Mouse (Mus musculus) MEL (cell line): ENCODE results near the gene Mab21l1. TPM values are rescaled to one million over a fixed set of nuclear protein-coding genes. Genes with fewer than 3 reads are reported as not detected.

ENCODE experiments used
- DNase-seq: peaks from one replicate; pipeline ENCODE4 v3.0.0; 2011; ENCODE audit warnings: low read depth, low spot score
- H3K27ac ChIP-seq: 2 replicates; pipeline ENCODE4 v1.5.1; 2012; ENCODE audit warnings: low read depth, mild to moderate bottlenecking, control low read depth, low read length, moderate library complexity; ENCODE audit not compliant: control insufficient read depth
- H3K27me3 ChIP-seq, 2 experiments: fragments of 150-350 bp in 1 of 2; sonication (generic) in 1 of 2; 2 replicates each; pipeline ENCODE4 v1.6.1; 2012; ENCODE audit warnings: low read length in 2 of 2, mild to moderate bottlenecking in 2 of 2, improper control_type of control experiment in 1 of 2, moderate library complexity in 1 of 2; ENCODE audit not compliant: insufficient read depth in 2 of 2, control insufficient read depth in 1 of 2
- H3K36me3 ChIP-seq, 2 experiments: 2 replicates each; pipeline ENCODE4 v1.6.1; 2012 to 2014; ENCODE audit warnings: low read length in 2 of 2, improper control_type of control experiment in 1 of 2, inconsistent platforms in 1 of 2, mild to moderate bottlenecking in 1 of 2; ENCODE audit not compliant: insufficient read depth in 2 of 2, control insufficient read depth in 1 of 2
- H3K4me1 ChIP-seq, 2 experiments: fragments of 150-350 bp in 1 of 2; sonication (generic) in 1 of 2; 2 replicates each; pipeline ENCODE4 v1.6.1; 2012; ENCODE audit warnings: low read length in 2 of 2, improper control_type of control experiment in 1 of 2, mild to moderate bottlenecking in 1 of 2; ENCODE audit not compliant: insufficient read depth in 2 of 2, control insufficient read depth in 1 of 2
- H3K4me3 ChIP-seq, 2 experiments: fragments of 150-350 bp in 1 of 2; sonication (generic) in 1 of 2; 2 replicates each; pipeline ENCODE4 v1.5.1; 2012; ENCODE audit warnings: low read depth in 2 of 2, low read length in 2 of 2, mild to moderate bottlenecking in 2 of 2, moderate library complexity in 2 of 2, control low read depth in 1 of 2, improper control_type of control experiment in 1 of 2; ENCODE audit not compliant: control insufficient read depth in 1 of 2, insufficient read depth in 1 of 2
- H3K79me2 ChIP-seq: 2 replicates; pipeline ENCODE4 v1.6.1; 2012; ENCODE audit warnings: mild to moderate bottlenecking, low read length, moderate library complexity; ENCODE audit not compliant: control insufficient read depth, poor library complexity, insufficient read depth
- H3K9ac ChIP-seq: 2 replicates; pipeline ENCODE4 v1.6.1; 2012; ENCODE audit warnings: low read depth, mild to moderate bottlenecking, control low read depth, low read length, moderate library complexity; ENCODE audit not compliant: control insufficient read depth, poor library complexity, severe bottlenecking
- H3K9me3 ChIP-seq: fragments of 150-350 bp; sonication (generic); replicated peaks from 2 replicates; pipeline ENCODE4 v1.6.1; 2012; ENCODE audit warnings: mild to moderate bottlenecking, low read length, improper control_type of control experiment, moderate library complexity; ENCODE audit not compliant: insufficient read depth
- CHD1 ChIP-seq: IDR thresholded peaks from 2 replicates; pipeline ENCODE4 v1.6.1; 2012; ENCODE audit warnings: low read depth, mild to moderate bottlenecking, inconsistent platforms, low read length, improper control_type of control experiment
- E2F4 ChIP-seq: IDR thresholded peaks from 2 replicates; pipeline ENCODE4 v1.6.1; 2011; ENCODE audit warnings: low read depth, low read length, improper control_type of control experiment, borderline replicate concordance
- EP300 ChIP-seq, 2 experiments: IDR thresholded peaks; 2 replicates each; pipeline ENCODE4 v1.6.1; 2011; ENCODE audit warnings: improper control_type of control experiment in 2 of 2, low read length in 2 of 2, low read depth in 1 of 2, mild to moderate bottlenecking in 1 of 2
- ETS1 ChIP-seq: IDR thresholded peaks from 2 replicates; pipeline ENCODE4 v1.6.1; 2012; ENCODE audit warnings: low read depth, mild to moderate bottlenecking, inconsistent platforms, low read length, improper control_type of control experiment, moderate library complexity
- GABPA ChIP-seq: IDR thresholded peaks from 2 replicates; pipeline ENCODE4 v1.6.1; 2012; ENCODE audit warnings: low read depth, mild to moderate bottlenecking, inconsistent platforms, low read length, improper control_type of control experiment, moderate library complexity
- GATA1 ChIP-seq: IDR thresholded peaks from 2 replicates; pipeline ENCODE4 v1.6.1; 2011; ENCODE audit warnings: low read depth, low read length, improper control_type of control experiment
- KAT2A ChIP-seq: conservative IDR thresholded peaks from 2 replicates; pipeline ENCODE4 v1.6.1; 2012; ENCODE audit warnings: low read depth, low read length, improper control_type of control experiment, inconsistent platforms
- MAZ ChIP-seq: IDR thresholded peaks from 2 replicates; pipeline ENCODE4 v1.6.1; 2012; ENCODE audit warnings: low read depth, mild to moderate bottlenecking, inconsistent platforms, low read length, improper control_type of control experiment
- MEF2A ChIP-seq: IDR thresholded peaks from 2 replicates; pipeline ENCODE4 v1.6.1; 2014; ENCODE audit warnings: low read depth, mild to moderate bottlenecking, inconsistent platforms, low read length, improper control_type of control experiment; ENCODE audit not compliant: poor library complexity, insufficient replicate concordance, severe bottlenecking; ENCODE audit errors: extremely low read depth
- MXI1 ChIP-seq: IDR thresholded peaks from 2 replicates; pipeline ENCODE4 v1.6.1; 2011; ENCODE audit warnings: mild to moderate bottlenecking, low read depth, low read length, improper control_type of control experiment
- RCOR1 ChIP-seq: IDR thresholded peaks from 2 replicates; pipeline ENCODE4 v1.6.1; 2012; ENCODE audit warnings: low read depth, mild to moderate bottlenecking, inconsistent platforms, low read length, improper control_type of control experiment
- TBP ChIP-seq: IDR thresholded peaks from 2 replicates; pipeline ENCODE4 v1.8.0; 2011; ENCODE audit warnings: low read depth, low read length, improper control_type of control experiment
- USF1 ChIP-seq: IDR thresholded peaks from 2 replicates; pipeline ENCODE4 v1.6.1; 2014; ENCODE audit warnings: low read depth, mild to moderate bottlenecking, inconsistent platforms, low read length, improper control_type of control experiment, moderate library complexity
- ZMIZ1 ChIP-seq: IDR thresholded peaks from 2 replicates; pipeline ENCODE4 v1.6.1; 2012; ENCODE audit warnings: low read depth, mild to moderate bottlenecking, inconsistent platforms, low read length, improper control_type of control experiment, moderate library complexity
- ZNF384 ChIP-seq: IDR thresholded peaks from 2 replicates; pipeline ENCODE4 v1.6.1; 2012; ENCODE audit warnings: low read depth, mild to moderate bottlenecking, inconsistent platforms, low read length, improper control_type of control experiment
- polyA plus RNA-seq, 2 experiments: library from polyadenylated mRNA; stranded (reverse) in 1 of 2; unstranded in 1 of 2; fragments of >175 nt in 1 of 2; fragments of >200 nt in 1 of 2; gene quantifications; 2 replicates each; pipeline versions ENCODE4 v1.2.1 to v1.2.4; 2012; ENCODE audit warnings: low replicate concordance in 2 of 2, low read depth in 1 of 2; ENCODE audit not compliant: insufficient read length in 2 of 2, insufficient read depth in 1 of 2, missing spikeins in 1 of 2
- total RNA-seq: library from RNA; depleted of rRNA; stranded (reverse); fragments of 300-350 nt; gene quantifications from 2 replicates; pipeline ENCODE4 v1.2.3, GENCODE M21; 2012

Mab21l1 gene
- total and polyA plus RNA-seq, 3 experiments = not detected

DNA sequence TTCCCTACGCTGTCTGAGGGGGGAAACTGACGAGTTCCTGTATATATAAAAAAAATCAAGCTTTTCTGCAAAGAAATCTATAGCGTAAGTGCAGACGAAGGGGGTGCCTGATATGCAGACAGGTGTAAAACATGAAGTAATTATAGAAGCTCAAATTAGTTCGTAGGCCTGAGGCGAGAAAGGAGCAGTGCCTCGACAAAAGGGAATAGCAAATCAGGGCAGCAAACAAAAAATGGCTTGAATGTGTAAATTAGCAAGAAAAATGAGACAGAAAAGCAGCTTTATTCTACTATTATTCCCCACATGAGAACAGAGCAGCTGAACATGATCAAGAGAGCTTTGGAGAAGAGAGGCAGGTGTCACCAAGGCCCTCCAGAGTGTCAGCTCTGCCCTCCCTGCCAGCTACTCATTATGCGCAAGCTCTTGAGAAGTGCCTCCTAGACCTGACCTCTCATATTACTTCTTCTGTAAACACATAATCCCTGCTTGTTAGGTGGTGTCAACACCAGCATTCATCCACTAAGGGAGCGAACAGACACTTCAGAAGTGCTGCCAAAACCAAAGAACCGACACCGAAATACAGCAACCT is 25.6 kb upstream of the Mab21l1 start:
- no peaks in the 10 kb centered on the region for H3K79me2 ChIP-seq
- H3K4me3 ChIP-seq = no peak overlapping the region
- H3K9me3 ChIP-seq = no peaks in the 10 kb centered on the region
- H3K27me3 ChIP-seq = no peaks in the 10 kb centered on the region; a peak in 1 of 4 replicates
- H3K27ac ChIP-seq = no peak overlapping the region
- H3K9ac ChIP-seq = no peak overlapping the region
- no peak for DNase-seq
- no peak for TF ChIP-seq GATA1
- no peak for TF ChIP-seq MXI1
- TF ChIP-seq MEF2A = no peak
- TF ChIP-seq ZNF384 = no peak
- TF ChIP-seq E2F4 = no peak
- TF ChIP-seq KAT2A = no peak
- no peak for TF ChIP-seq GABPA
- no peak for TF ChIP-seq TBP
- no peaks in the 10 kb centered on the region for H3K4me1 ChIP-seq
- no peaks in the 10 kb centered on the region for H3K36me3 ChIP-seq

- no peaks in the 10 kb centered on the region for H3K4me1 ChIP-seq
- H3K4me3 ChIP-seq = no peak overlapping the region
- no peaks in the 10 kb centered on the region for H3K36me3 ChIP-seq
- H3K9me3 ChIP-seq = no peaks in the 10 kb centered on the region
- TF ChIP-seq RCOR1 = no peak
- TF ChIP-seq MAZ = no peak
- no peak for TF ChIP-seq CHD1
- TF ChIP-seq EP300 (IDR thresholded peaks at IDR 0.05; ENCODE audit: low read depth in 1 of 2, low read length in 2 of 2) = no peak
- TF ChIP-seq, all 39 proteins: peak for 0
- no peaks in the 10 kb centered on the region; a peak in 1 of 4 replicates for H3K27me3 ChIP-seq
- no peak overlapping the region for H3K27ac ChIP-seq
- no peak for DNase-seq
- no peaks in the 10 kb centered on the region for H3K79me2 ChIP-seq
- H3K9ac ChIP-seq = no peak overlapping the region
Observed at GRCm38 (mm10) chr3:55758297-55758696, 24.0 kb upstream of the Mab21l1 start.

DNA sequence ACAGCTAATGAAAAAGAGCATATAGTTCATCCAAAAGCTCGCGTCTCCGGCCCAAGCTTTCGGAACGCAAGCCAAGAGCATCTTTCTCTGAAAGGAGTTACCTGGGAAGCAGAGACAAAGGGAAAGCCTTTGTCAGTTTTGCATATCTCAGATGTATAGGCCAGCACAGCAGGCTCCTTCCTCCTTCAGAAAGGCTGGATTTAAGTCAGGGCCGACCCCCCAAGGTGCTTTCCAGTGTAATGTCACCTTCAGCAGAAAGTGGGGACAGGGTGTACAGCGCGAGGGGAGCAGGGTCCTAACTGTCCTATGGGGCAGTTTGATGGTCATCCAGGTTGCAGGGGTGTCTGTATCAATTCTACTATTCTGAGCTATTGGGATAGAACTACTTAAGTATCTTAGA is 18.7 kb upstream of the Mab21l1 start:
- no peak for DNase-seq
- TF ChIP-seq TBP = no peak
- TF ChIP-seq USF1 = no peak
- no peak for TF ChIP-seq ETS1
- no peak for TF ChIP-seq ZMIZ1
- TF ChIP-seq E2F4 = no peak
- no peaks in the 10 kb centered on the region for H3K9me3 ChIP-seq

More for the DNA sequence above, 18.7 kb upstream of the Mab21l1 start:
- peaks cover 0 to 3% of the 10 kb centered on the region in 2 experiments; a peak in 2 of 4 replicates for H3K27me3 ChIP-seq
- H3K4me3 ChIP-seq = no peak overlapping the region
- no peaks in the 10 kb centered on the region for H3K36me3 ChIP-seq
- no peaks in the 10 kb centered on the region for H3K4me1 ChIP-seq
- no peak overlapping the region for H3K27ac ChIP-seq
- no peaks in the 10 kb centered on the region for H3K79me2 ChIP-seq
- no peak overlapping the region for H3K9ac ChIP-seq
